ENCODE assay signal across 8 mouse cellular contexts in the genomic region with DNA sequence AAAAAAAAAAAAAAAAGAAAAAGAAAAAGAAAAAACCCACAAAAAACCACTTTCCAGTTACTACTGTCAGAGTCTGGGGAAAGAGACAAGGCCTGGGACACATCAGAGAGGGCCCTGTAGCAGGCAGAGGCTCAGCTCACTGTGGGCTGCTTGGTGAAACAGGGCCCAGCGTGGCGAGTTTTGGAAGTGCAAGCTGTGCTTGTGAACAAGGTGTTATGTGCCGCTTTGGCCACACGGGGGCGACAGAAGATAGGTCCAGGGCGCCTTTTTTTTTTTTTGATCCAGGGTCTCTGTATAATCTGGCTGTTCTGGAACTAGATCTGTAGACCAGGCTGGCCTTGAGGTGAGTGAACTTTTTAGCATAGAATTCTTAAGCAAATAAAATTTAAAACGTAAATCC. TPM values are rescaled to one million over a fixed set of nuclear protein-coding genes. Genes with fewer than 3 reads are reported as not detected.
DNase-seq lines count a peak whose midpoint lies in the region; ATAC-seq and TF ChIP-seq lines count a peak whose summit lies in the region.

No protein-coding gene starts in this region.

- DNase-seq in 416B (ENCODE audit: low read depth) (peak; percentile 93), R1 (ENCODE audit: low read depth, low spot score) (peak; percentile 94)
- DNase-seq in cerebellum, postnatal 10 days = peak; percentile 99
- DNase-seq in gastrocnemius, adult 2 months = peak; percentile 94
- peak; percentile 93 for DNase-seq in kidney, postnatal 14 days
- peak; percentile 82 for DNase-seq in ovary, postnatal 10 days (ENCODE audit: low spot score)
- peak; percentile 92 for DNase-seq in thymus, adult 2 months

- no peak overlapping the region for H3K4me3 ChIP-seq in gastrocnemius, adult 2 months
- H3K4me3 ChIP-seq in liver, embryonic 15.5 days (replicated peaks) = no peak overlapping the region
- H3K4me3 ChIP-seq in thymus, adult 2 months (ENCODE audit: control insufficient read depth, insufficient read depth, low read length) = no peak overlapping the region

- H3K36me3 ChIP-seq in liver, embryonic 15.5 days (replicated peaks) = peaks cover 6% of the 10 kb centered on the region; the same call in 1 of the 2 replicates
- peaks cover 2% of the 10 kb centered on the region; the same call in 1 of the 2 replicates for H3K36me3 ChIP-seq in thymus, adult 2 months (ENCODE audit: control insufficient read depth, insufficient read depth, low read length)

- no peak overlapping the region for H3K27ac ChIP-seq in gastrocnemius, adult 2 months
- H3K27ac ChIP-seq in liver, embryonic 15.5 days (replicated peaks) = no peak overlapping the region
- H3K27ac ChIP-seq in thymus, adult 2 months (ENCODE audit: control insufficient read depth, insufficient read depth, low read length) = no peak overlapping the region

- H3K27me3 ChIP-seq in liver, embryonic 15.5 days = peaks cover 20% of the 10 kb centered on the region
- no peaks in the 10 kb centered on the region for H3K27me3 ChIP-seq in thymus, adult 2 months (ENCODE audit: control insufficient read depth, insufficient read depth, low read length)

- peak; percentile 36; the same call in 1 of the 2 replicates for ATAC-seq in liver, embryonic 15.5 days (ENCODE audit: insufficient read depth)

- 2% methylated on average over 7 of the region's 7 CpGs for WGBS in liver, embryonic 15.5 days (ENCODE audit: insufficient replicate concordance)
- WGBS in thymus, adult 2 months = 3% methylated on average over 7 of the region's 7 CpGs

- no peaks in the 10 kb centered on the region for H3K9me3 ChIP-seq in liver, embryonic 15.5 days (replicated peaks)

- peaks cover 10% of the 10 kb centered on the region; the same call in 1 of the 2 replicates for H3K4me1 ChIP-seq in liver, embryonic 15.5 days (replicated peaks)
- H3K4me1 ChIP-seq in thymus, adult 2 months (replicated peaks; ENCODE audit: control insufficient read depth, insufficient read depth, low read length) = peaks cover 14% of the 10 kb centered on the region

- TF ChIP-seq CTCF in gastrocnemius, adult 2 months (IDR thresholded peaks at IDR 0.05) = peak; percentile 95
- peak; percentile 94 for TF ChIP-seq CTCF in thymus, adult 2 months (IDR thresholded peaks at IDR 0.05; ENCODE audit: borderline replicate concordance, control insufficient read depth, extremely low read depth, insufficient read depth, low read length, poor library complexity)

- intact Hi-C loops in gastrocnemius, adult 2 months (cut with DNase I) = loop anchor here (5.0 to 10.0 kb wide), 2 partner anchors 34 to 129 kb away; no protein-coding TSS in a partner anchor

- no peak overlapping the region for H3K9ac ChIP-seq in liver, embryonic 15.5 days

- TF ChIP-seq POLR2A in thymus, adult 2 months (IDR thresholded peaks at IDR 0.05; ENCODE audit: control insufficient read depth, extremely low read depth, insufficient read depth, low read length, poor library complexity) = no peak

- H3K4me2 ChIP-seq in liver, embryonic 15.5 days = no peak overlapping the region

RNA-seq across cellular contexts. Expression of gene Mex3d, which starts 11.3 kb away (rescaled TPM):
- total RNA-seq in gastrocnemius, adult 2 months (2021) = 1 to 10 TPM; 4.7 to 5.1 TPM
- 0.78 and 0.92 TPM in 2 replicates for polyA plus RNA-seq in liver, embryonic 15.5 days (2015; fragmentation: Nextera tagmentation; extraction: Ambion mirVana)
- polyA plus RNA-seq in thymus, adult 2 months (2012; rRNA removed) = 34.9 and 38.2 TPM in 2 replicates

RNA-seq across cellular contexts. Expression of gene Plk5, which starts 19.9 kb away (rescaled TPM):
- total RNA-seq in gastrocnemius, adult 2 months (2021) = under 1 TPM; 0.10 to 0.45 TPM
- polyA plus RNA-seq in liver, embryonic 15.5 days (2015; fragmentation: Nextera tagmentation; extraction: Ambion mirVana) = 0.03 and 0.06 TPM in 2 replicates
- polyA plus RNA-seq in thymus, adult 2 months (2012; rRNA removed) = 0.17 and 0.22 TPM in 2 replicates

RNA-seq across cellular contexts. Expression of gene Mbd3, which starts 23.2 kb away (rescaled TPM):
- 100 to 1,000 TPM; 105 to 116 TPM for total RNA-seq in gastrocnemius, adult 2 months (2021)
- 63.2 and 74.5 TPM in 2 replicates for polyA plus RNA-seq in liver, embryonic 15.5 days (2015; fragmentation: Nextera tagmentation; extraction: Ambion mirVana)
- 268 and 290 TPM in 2 replicates for polyA plus RNA-seq in thymus, adult 2 months (2012; rRNA removed)

RNA-seq across cellular contexts. Expression of gene Adamtsl5, which starts 27.9 kb away (rescaled TPM):
- 10 to 100 TPM; 26.2 to 43.3 TPM for total RNA-seq in gastrocnemius, adult 2 months (2021)
- 2.2 and 2.3 TPM in 2 replicates for polyA plus RNA-seq in liver, embryonic 15.5 days (2015; fragmentation: Nextera tagmentation; extraction: Ambion mirVana)
- 4.6 and 9.0 TPM in 2 replicates for polyA plus RNA-seq in thymus, adult 2 months (2012; rRNA removed)

RNA-seq across cellular contexts. Expression of gene Uqcr11, which starts 30.5 kb away (rescaled TPM):
- total RNA-seq in gastrocnemius, adult 2 months (2021) = 1,000 to 10,000 TPM in 1 of 2 experiments, 100 to 1,000 TPM in 1; 776 to 1,068 TPM
- 526 and 581 TPM in 2 replicates for polyA plus RNA-seq in liver, embryonic 15.5 days (2015; fragmentation: Nextera tagmentation; extraction: Ambion mirVana)
- polyA plus RNA-seq in thymus, adult 2 months (2012; rRNA removed) = 1,246 and 1,699 TPM in 2 replicates

Comparison
In these comparisons a context has a peak if more than half of its experiments do, and no peak if none do; other contexts are left out.
1. RNA of gene Mex3d, which starts 11.3 kb away (polyA plus RNA-seq): 34.9 to 38.2 TPM in thymus, adult 2 months; 0.78 to 0.92 TPM in liver, embryonic 15.5 days; every median in the first group is over 10 times any median in the second.
2. Peak in every context shown above with its lines, with median percentiles within 50 percentile points of each other: DNase-seq.